ENCODE assay signal across 8 mouse cellular contexts in genomic region chr16:24435115-24435553, GRCm38 (mm10). TPM values are rescaled to one million over a fixed set of nuclear protein-coding genes. Genes with fewer than 3 reads are reported as not detected.
DNase-seq lines count a peak whose midpoint lies in the region; ATAC-seq and TF ChIP-seq lines count a peak whose summit lies in the region.

No protein-coding gene starts in this region.

- no peaks in the 10 kb centered on the region for H3K9me3 ChIP-seq in lung, postnatal 0 days (ENCODE audit: low read length)
- no peaks in the 10 kb centered on the region for H3K9me3 ChIP-seq in liver, embryonic 13.5 days (replicated peaks)

- no peak for TF ChIP-seq CTCF in lung, postnatal 0 days (IDR thresholded peaks at IDR 0.05)

- ATAC-seq in lung, postnatal 0 days, result no peak
- ATAC-seq in liver, embryonic 13.5 days (ENCODE audit: low read depth), result no peak

- peaks cover 25% of the 10 kb centered on the region; the same call in 1 of the 2 replicates for H3K4me1 ChIP-seq in lung, postnatal 0 days (ENCODE audit: insufficient read depth, low read depth, low read length)
- H3K4me1 ChIP-seq in brown adipose tissue, adult 24 weeks (ENCODE audit: control insufficient read depth, insufficient read depth, insufficient read length, low read length), result peaks cover 23% of the 10 kb centered on the region
- peaks cover 30% of the 10 kb centered on the region for H3K4me1 ChIP-seq in liver, embryonic 13.5 days (replicated peaks)

- no peak overlapping the region for H3K4me2 ChIP-seq in lung, postnatal 0 days (replicated peaks; ENCODE audit: low read depth, low read length)
- no peak overlapping the region for H3K4me2 ChIP-seq in liver, embryonic 13.5 days

- WGBS in lung, postnatal 0 days, result 44% methylated on average over 6 of the region's 6 CpGs
- WGBS in liver, embryonic 13.5 days (ENCODE audit: insufficient replicate concordance), result 45% methylated on average over 6 of the region's 6 CpGs

- H3K27me3 ChIP-seq in lung, postnatal 0 days (replicated peaks; ENCODE audit: insufficient read depth, low read length), result no peaks in the 10 kb centered on the region
- H3K27me3 ChIP-seq in liver, embryonic 13.5 days, result no peaks in the 10 kb centered on the region

- H3K36me3 ChIP-seq in lung, postnatal 0 days (ENCODE audit: insufficient read depth, low read length), result no peaks in the 10 kb centered on the region
- no peaks in the 10 kb centered on the region for H3K36me3 ChIP-seq in liver, embryonic 13.5 days

- no peak for DNase-seq in lung, postnatal 0 days (ENCODE audit: low spot score)
- DNase-seq in lung, postnatal 36 days, result no peak
- DNase-seq in heart, postnatal 4 days, result peak; percentile 50
- DNase-seq in liver, embryonic 13.5 days, result no peak
- no peak for DNase-seq in retina, embryonic 14.5 days (ENCODE audit: low spot score)
- no peak for DNase-seq in yolk sac, embryonic 10.5 days (ENCODE audit: low spot score)
- no peak for DNase-seq in lung, postnatal 14 days

- TF ChIP-seq EP300 in lung, postnatal 0 days (IDR thresholded peaks at IDR 0.05), result no peak

- H3K4me3 ChIP-seq in lung, postnatal 0 days (ENCODE audit: low read depth, low read length), result no peak overlapping the region
- no peak overlapping the region for H3K4me3 ChIP-seq in brown adipose tissue, adult 24 weeks (ENCODE audit: insufficient read depth, low read depth, low read length)
- no peak overlapping the region for H3K4me3 ChIP-seq in liver, embryonic 13.5 days (replicated peaks)

- H3K27ac ChIP-seq in lung, postnatal 0 days (ENCODE audit: low read length), result peak overlapping the region; percentile 2
- 0 out of 2 replicates have a peak overlapping the region, but pooled peaks have one; percentile 22 for H3K27ac ChIP-seq in brown adipose tissue, adult 24 weeks (replicated peaks; ENCODE audit: low read depth, low read length)
- H3K27ac ChIP-seq in liver, embryonic 13.5 days, result peak overlapping the region; percentile 26; the same call in 1 of the 2 replicates

- no peak overlapping the region for H3K9ac ChIP-seq in lung, postnatal 0 days (replicated peaks; ENCODE audit: low read depth)
- H3K9ac ChIP-seq in liver, embryonic 13.5 days, result no peak overlapping the region

RNA-seq across cellular contexts. Expression of gene Lpp, which starts 41.8 kb away (rescaled TPM):
- polyA plus RNA-seq in lung, postnatal 0 days (2015; fragmentation: Nextera tagmentation; extraction: Ambion mirVana), result 36.8 and 42.7 TPM in 2 replicates
- 6.7 and 7.2 TPM in 2 replicates for polyA plus RNA-seq in brown adipose tissue, adult 24 weeks (2012; ENCODE audit: insufficient read depth, insufficient read length, missing spikeins)
- 10 to 100 TPM; 77.6 to 80.1 TPM for total RNA-seq in heart, postnatal 4 days (2021)
- polyA plus RNA-seq in liver, embryonic 13.5 days (2015; fragmentation: Nextera tagmentation; extraction: Ambion mirVana), result 6.1 and 7.4 TPM in 2 replicates
